Mouse (Mus musculus) megakaryocyte progenitor cell, adult 5-6 weeks (primary cell): ENCODE data around the gene Zc3h8. TPM values are rescaled to one million over a fixed set of nuclear protein-coding genes. Genes with fewer than 3 reads are reported as not detected.

Experiments used
- ATAC-seq: replicated peaks from 2 replicates; pipeline ENCODE4 v1.8.0; 2016; ENCODE audit warnings: mild to moderate bottlenecking, moderate TSS enrichment, inconsistent platforms; ENCODE audit not compliant: poor library complexity
- total RNA-seq, 2 experiments: library from RNA; stranded (forward) in 1 of 2; stranded (reverse) in 1 of 2; fragments of 157-497, 149-512 nt in 1 of 2; fragments of 200-1000 nt in 1 of 2; gene quantifications; 2 replicates each; pipeline versions ENCODE4 v1.2.3 to v1.2.4; 2015 to 2017

Zc3h8 gene
- total RNA-seq, 2 experiments from 2014 or later, result 9.8 to 10.1 TPM

GRCm38 (mm10) chr2:128892180-128892721, 51.6 kb downstream of the Zc3h8 start:
- no peak for ATAC-seq

- ATAC-seq, result no peak
Measured at GRCm38 (mm10) chr2:128890661-128891335, 53.1 kb downstream of the Zc3h8 start.

GRCm38 (mm10) chr2:128887866-128888550, 55.9 kb downstream of the Zc3h8 start:
- ATAC-seq, result no peak

- ATAC-seq, result no peak
Measured at GRCm38 (mm10) chr2:128885225-128885811, 58.6 kb downstream of the Zc3h8 start.

GRCm38 (mm10) chr2:128881236-128881635, 62.6 kb downstream of the Zc3h8 start:
- ATAC-seq, result no peak

Other genes with a start within 250 kb of the Zc3h8 start
- 0.10 TPM in 1 of 2 replicates, not detected in the other for gene Mertk, start 245.1 kb downstream of the Zc3h8 start, total RNA-seq (2015)
- 0.03 TPM in 1 of 2 replicates, not detected in the other for gene Mertk, start 245.1 kb downstream of the Zc3h8 start, total RNA-seq (2017)
- 10.1 and 10.4 TPM in 2 replicates for gene Tmem87b, start 126.0 kb downstream of the Zc3h8 start, total RNA-seq (2015)
- gene Tmem87b, start 126.0 kb downstream of the Zc3h8 start, total RNA-seq (2017), result 19.4 and 24.2 TPM in 2 replicates
- not detected in 2 replicates for gene Fbln7, start 81.1 kb downstream of the Zc3h8 start, total RNA-seq (2015)
- not detected in 2 replicates for gene Fbln7, start 81.1 kb downstream of the Zc3h8 start, total RNA-seq (2017)
- 3.4 and 4.2 TPM in 2 replicates for gene Zc3h6, start 23.3 kb upstream of the Zc3h8 start, total RNA-seq (2015)
- gene Zc3h6, start 23.3 kb upstream of the Zc3h8 start, total RNA-seq (2017), result 1.2 and 3.4 TPM in 2 replicates
- 8.0 and 9.8 TPM in 2 replicates for gene Gm10762, start 23.6 kb upstream of the Zc3h8 start, total RNA-seq (2015)
- gene Gm10762, start 23.6 kb upstream of the Zc3h8 start, total RNA-seq (2017), result 5.0 and 5.5 TPM in 2 replicates
- not detected in 2 replicates for gene Vinac1, start 104.1 kb upstream of the Zc3h8 start, total RNA-seq (2015)
- gene Vinac1, start 104.1 kb upstream of the Zc3h8 start, total RNA-seq (2017), result not detected in 2 replicates
- 2.5 and 2.7 TPM in 2 replicates for gene Ttl, start 121.9 kb upstream of the Zc3h8 start, total RNA-seq (2015)
- 3.0 and 4.9 TPM in 2 replicates for gene Ttl, start 121.9 kb upstream of the Zc3h8 start, total RNA-seq (2017)
- 19.9 and 24.2 TPM in 2 replicates for gene Polr1b, start 156.9 kb upstream of the Zc3h8 start, total RNA-seq (2015)
- 40.6 and 42.3 TPM in 2 replicates for gene Polr1b, start 156.9 kb upstream of the Zc3h8 start, total RNA-seq (2017)
- 15.7 and 19.4 TPM in 2 replicates for gene Chchd5, start 185.6 kb upstream of the Zc3h8 start, total RNA-seq (2015)
- gene Chchd5, start 185.6 kb upstream of the Zc3h8 start, total RNA-seq (2017), result 16.8 and 17.8 TPM in 2 replicates